Mouse (Mus musculus) embryo, embryonic 9.5 days (tissue): ENCODE measurements around the gene Fxyd3.

Experiments
- DNase-seq: peaks from one replicate; pipeline ENCODE4 v3.0.0-alpha.2; 2017; ENCODE audit errors: extremely low spot score

The Fxyd3 gene

GRCm38 (mm10) chr7:31049846-31050281 lies 26.6 kb downstream of the Fxyd3 start:
- no peak for DNase-seq

DNA sequence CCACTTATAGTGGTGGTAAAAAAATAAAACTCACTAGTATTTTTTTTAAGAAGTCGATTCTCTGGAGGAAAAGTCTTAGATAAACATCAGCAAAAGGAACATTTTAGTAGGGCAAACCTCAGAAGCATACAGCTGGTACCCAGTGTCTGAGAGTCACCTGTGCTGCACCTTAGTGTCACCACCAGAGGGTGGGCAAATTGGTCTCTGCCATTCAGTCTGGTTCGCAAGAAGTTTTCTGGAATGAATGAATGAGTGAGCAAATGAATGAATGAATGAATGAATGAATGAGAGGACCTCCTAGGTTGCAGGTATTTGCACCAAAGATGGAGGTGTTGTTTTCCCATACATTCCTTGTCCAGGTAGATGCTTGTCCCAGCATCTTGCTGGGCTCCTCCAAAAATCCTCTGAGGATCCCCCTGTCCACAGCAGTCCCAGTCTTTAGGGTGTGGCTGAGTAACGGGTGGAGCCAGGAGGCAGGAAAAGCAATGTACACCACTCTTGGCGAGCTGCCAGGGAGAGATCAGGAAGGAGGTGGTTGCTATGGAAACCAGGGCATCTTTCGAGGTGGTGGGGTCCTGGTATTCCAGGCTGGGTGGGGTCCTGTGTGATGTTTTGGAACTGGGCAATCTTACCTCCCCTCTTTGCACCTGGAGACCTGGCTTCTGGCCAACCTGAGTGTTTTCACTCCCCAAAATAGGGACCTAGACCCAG lies 27.2 kb downstream of the Fxyd3 start:
- DNase-seq, result no peak

DNA sequence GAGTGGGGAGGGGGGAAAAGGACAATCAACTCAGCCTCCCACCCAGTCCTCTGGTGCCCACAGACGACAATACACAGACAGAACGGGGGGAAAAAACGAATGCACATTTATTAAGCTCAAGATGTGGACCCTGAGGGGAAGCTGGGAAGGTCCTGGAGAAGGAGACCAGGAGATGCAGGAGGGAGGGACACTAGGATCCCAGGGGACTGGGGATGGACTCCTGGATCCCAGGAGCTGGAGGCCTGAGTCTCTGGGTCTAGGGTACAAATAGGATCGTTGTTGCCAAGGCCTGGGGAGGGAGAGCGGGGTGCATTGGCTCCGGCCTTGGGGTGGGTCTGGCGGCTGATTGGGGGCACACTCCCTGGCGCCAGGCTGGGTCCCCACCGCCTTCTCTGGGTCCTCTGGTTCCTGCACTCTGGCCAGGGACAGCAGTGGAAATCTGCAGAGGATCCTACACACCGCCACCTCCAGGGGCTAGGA lies 34.0 kb downstream of the Fxyd3 start, which contains the start of gene Fxyd5:
Gene Fxyd5, minus strand, starts transcription at position 51 of the 480 bp plus-strand sequence.
- no peak for DNase-seq

DNA sequence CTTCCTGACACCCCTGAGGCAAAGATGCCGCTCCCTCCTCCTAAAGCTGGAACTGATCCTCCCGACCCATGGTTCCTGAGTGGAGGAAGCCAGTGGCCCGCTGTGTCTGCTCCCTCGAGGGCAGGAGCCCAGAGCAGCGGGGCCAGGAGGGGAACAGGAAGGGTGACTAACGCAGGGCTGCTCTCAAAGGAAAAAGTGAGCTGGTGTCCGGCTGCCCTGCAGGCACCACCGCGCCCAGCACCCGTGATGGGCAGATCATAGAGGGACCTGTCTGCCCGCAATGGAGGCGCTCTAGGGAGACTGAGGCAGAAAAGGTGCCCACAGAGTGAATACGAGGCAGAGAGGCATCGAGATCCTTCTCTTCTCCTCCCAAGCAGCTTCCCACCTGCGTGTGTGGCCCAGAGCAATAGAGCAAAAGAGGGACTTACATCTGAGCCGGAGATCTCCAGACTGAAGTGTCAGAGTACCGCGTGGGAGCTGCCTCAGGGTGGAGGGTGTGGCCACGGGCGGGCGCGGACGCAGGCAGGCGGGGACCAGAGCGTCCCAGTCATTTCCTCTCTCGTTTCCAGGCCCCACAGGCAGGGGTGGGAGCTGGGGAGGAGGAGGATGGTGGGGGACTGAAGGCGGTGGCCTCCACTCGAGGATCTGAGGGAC lies 34.7 kb downstream of the Fxyd3 start:
- no peak for DNase-seq

DNA sequence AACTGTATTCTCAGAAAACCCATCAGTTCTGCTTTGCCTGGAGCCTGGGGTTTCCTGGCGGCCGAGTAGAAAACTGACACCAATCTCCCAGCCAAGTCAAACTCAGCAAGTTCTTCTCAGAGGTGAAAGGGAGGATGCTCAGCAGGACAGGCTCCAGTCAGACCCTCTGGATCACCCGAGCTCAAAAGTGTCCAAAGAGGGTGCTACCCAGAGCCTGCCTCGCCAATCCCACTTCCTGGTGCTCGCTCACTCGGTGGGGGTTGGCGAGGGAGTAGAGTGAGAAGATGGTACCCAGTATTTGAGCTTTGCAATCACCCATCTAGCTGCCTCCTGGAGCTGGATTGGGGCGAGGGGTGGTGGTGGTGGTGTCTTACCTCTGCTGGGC lies 35.5 kb downstream of the Fxyd3 start:
- DNase-seq, result no peak

DNA sequence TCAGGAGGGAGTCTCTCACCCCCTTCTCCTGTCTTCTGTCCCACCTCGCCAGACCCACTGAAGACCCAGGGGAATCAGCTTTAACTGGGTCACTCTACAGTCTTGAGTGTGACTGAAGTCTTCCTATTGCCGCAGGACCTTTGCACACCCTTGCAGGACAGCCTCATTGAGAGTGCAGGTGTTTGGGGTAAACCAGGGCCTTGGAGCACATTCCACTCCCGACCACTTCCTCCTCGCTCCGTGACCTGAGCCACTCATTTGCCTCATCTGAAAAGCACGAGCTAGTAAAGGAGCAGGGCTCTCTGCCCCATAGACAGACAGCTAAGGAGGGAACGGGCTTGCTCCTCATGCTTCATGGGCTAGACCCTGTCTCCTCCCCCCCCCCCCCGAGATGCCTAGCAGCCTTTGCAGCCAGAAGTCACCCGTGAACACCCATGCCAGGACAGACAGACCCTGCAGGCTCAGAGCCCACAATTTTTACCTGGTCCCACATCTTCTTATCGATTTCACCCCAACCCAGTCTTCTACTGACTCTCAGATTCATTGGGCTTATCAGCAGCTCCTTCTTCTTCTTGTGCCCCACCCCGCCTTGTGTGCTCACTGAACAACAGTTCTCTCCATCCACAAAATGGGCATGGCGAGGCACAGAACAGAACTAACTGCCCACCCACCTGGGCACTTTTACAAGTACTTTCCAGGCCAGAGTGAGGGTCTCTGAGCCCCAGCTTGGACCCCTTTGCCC lies 36.1 kb downstream of the Fxyd3 start:
- no peak for DNase-seq

DNA sequence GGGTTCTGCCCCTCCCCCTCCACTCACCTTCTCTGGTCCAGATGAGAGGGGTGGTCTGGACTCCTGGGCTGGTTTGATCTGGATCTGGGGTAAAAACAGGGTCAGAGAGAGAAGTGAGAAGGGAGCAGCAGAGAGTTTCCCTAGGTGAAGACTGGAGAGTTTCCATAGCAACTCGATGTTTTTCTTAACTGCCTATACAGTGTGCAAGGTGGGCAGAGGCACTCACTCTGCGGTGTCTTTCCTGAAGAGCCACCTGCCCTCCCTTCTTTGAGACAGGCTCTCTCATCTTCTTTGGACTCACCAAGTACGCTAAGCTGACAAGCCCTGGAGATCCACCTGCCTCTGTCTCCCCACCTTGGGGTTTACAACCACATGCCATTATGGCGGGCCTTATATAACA lies 37.5 kb downstream of the Fxyd3 start:
- no peak for DNase-seq

DNA sequence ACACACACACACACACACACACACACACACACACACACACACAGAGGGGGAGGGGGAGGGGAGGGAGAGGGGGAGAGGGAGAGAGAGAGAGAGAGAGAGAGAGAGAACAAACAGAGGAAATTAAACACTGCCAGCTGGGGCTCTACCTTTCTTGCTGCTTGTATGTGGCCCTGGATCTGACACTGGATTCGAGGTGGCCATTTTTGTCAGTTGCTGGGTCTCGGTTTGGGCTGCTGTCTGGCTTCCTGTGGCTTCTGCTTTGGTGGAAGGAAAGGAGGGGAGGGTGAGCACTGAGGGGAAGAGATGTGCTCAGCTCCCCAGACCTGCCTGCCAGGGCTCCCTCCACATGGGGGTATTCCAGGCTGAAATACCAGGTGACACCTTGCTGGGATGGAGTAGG lies 38.8 kb downstream of the Fxyd3 start:
- no peak for DNase-seq

- no peak for DNase-seq
Measured at GRCm38 (mm10) chr7:31036917-31037316, 39.6 kb downstream of the Fxyd3 start.

DNA sequence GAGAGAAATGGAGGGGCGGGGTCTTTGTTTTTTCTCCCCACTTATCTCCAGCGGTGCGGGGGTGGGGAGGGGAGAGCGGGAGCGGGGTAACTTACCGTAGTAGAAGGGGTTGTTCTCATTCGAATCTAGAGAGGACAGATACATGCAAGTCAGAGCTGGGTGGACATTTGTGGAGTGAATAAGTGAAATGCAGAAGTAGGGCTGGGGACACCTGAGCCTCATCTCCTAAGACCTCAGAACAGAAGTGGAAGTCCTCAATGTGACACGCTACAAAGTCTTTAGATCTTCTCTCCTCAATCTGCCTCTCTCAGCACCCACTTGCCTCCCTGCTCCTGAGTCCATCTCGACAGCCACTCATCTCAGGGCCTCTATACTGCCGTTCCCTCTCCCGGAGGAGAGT lies 41.2 kb downstream of the Fxyd3 start:
- no peak for DNase-seq

DNA sequence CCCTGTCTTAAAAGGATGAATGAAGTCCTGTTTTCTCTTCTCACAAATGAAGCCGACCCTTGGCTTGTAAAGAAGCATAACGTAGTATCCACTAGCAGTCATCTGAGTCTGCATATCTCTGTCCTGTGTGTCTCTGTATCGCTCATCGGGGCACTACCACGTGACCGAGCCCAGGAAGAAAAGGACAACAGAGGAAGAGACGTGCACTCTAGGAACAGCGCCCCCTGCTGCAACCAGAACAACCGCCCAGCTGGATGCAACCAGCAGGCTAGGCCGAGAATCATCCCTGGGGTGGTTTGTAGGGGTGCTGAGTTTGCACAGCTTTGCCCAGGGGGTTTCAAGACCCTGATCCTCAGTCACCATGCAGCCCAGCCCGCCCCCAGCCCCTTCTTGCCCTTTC lies 41.7 kb downstream of the Fxyd3 start:
- no peak for DNase-seq

GRCm38 (mm10) chr7:31033409-31034165 lies 42.9 kb downstream of the Fxyd3 start:
- DNase-seq, result no peak

DNA sequence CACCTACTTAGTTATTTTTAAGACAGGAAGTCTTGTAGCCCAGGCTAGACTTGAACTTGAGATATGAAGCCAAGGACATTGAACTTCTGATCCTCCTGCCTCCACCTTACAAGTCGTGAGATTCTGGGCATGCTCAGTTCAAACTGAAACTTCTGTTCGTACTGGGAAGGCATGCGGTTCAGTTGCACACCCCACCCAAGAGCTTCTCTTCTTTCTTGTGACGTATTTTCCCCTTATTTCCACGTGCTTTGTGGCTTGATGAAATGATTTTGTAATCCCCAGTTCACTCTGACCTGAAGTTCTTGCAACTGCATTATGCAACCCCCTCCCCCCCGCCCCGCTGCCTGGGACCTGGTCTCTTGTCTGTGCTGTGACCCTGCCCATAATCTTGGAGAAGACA lies 44.8 kb downstream of the Fxyd3 start:
- DNase-seq, result no peak

DNA sequence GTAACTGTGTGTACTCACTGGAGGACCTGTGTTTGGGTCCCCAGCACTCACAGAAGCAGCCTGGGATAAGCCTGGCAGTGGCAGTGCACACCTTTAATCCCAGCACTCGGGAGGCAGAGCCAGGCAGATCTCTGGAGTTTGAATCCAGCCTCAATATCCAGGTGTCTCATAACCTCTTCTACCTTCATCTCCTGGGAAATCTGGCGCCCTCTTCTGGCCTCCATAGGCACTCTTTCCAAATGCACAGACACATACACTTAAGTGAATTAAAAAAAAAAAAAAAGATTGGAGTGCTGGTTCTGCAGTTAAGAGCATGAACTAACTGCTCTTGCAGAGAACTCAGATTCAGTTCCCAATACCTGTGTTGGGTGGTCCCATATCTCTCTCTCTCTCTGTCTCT lies 45.8 kb downstream of the Fxyd3 start:
- DNase-seq, result no peak

DNA sequence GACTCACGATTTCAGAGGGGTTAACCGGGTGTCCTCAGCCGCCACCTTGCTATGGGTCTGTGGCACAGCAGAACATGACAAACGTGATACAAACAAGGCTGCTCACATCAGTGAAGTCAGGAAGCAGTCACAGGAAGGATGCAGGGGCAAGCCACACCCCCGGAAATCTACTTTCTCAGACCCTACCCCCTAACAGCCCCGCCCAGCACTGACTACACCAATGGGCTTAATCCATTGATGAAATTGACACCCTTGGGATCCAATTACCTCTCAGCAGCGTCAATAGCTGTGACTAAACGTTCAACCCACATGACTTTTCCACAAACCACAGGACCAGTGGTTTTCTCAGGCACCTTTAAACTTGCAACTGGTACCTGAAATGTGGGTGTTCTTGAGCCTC lies 47.9 kb downstream of the Fxyd3 start:
- no peak for DNase-seq
